ENCODE assay signal across 9 mouse cellular contexts in genomic region chr2:132006561-132007474, GRCm38 (mm10). TPM values are rescaled to one million over a fixed set of nuclear protein-coding genes. Genes with fewer than 3 reads are reported as not detected.
DNase-seq lines count a peak whose midpoint lies in the region; ATAC-seq lines count a peak whose summit lies in the region.
"Had no signal": no experiment of that assay in that cellular context is flagged by ENCODE, and none has a peak within 500 bp of the region (broad histone marks: within the 10 kb centered on the region; RNA-seq: fewer than 3 reads in every experiment).

No protein-coding gene starts in this region.

- H3K36me3 ChIP-seq in hindbrain, embryonic 10.5 days, result peaks cover 96% of the 10 kb centered on the region
- 0 out of 2 replicates have a peak, but pooled peaks cover 2% of the 10 kb centered on the region for H3K36me3 ChIP-seq in hindbrain, embryonic 11.5 days (ENCODE audit: control insufficient read depth, insufficient read depth, low read length)
- H3K36me3 ChIP-seq in kidney, embryonic 16.5 days (ENCODE audit: insufficient read depth, low read length), result no peaks in the 10 kb centered on the region
- peaks cover 72% of the 10 kb centered on the region for H3K36me3 ChIP-seq in hindbrain, embryonic 12.5 days

- H3K4me1 ChIP-seq in hindbrain, embryonic 10.5 days (replicated peaks), result peaks cover 8% of the 10 kb centered on the region
- no peaks in the 10 kb centered on the region for H3K4me1 ChIP-seq in hindbrain, embryonic 11.5 days (replicated peaks; ENCODE audit: control insufficient read depth, insufficient read depth, low read length)
- peaks cover 19% of the 10 kb centered on the region for H3K4me1 ChIP-seq in kidney, embryonic 16.5 days (ENCODE audit: insufficient read depth, low read length)
- 0 out of 2 replicates have a peak, but pooled peaks cover 2% of the 10 kb centered on the region for H3K4me1 ChIP-seq in hindbrain, embryonic 12.5 days
- H3K4me1 ChIP-seq: hindbrain, embryonic 15.5 days had no signal

- H3K27ac ChIP-seq in hindbrain, embryonic 10.5 days, result peak overlapping the region; percentile 29; the same call in 1 of the 2 replicates
- H3K27ac ChIP-seq in hindbrain, embryonic 11.5 days (ENCODE audit: low read depth, low read length), result no peak overlapping the region
- H3K27ac ChIP-seq in kidney, embryonic 16.5 days (ENCODE audit: low read length), result peak overlapping the region; percentile 48
- H3K27ac ChIP-seq in hindbrain, embryonic 12.5 days, result no peak overlapping the region
- H3K27ac ChIP-seq: hindbrain, embryonic 15.5 days had no signal

- no peak overlapping the region for H3K9ac ChIP-seq in hindbrain, embryonic 11.5 days (ENCODE audit: low read depth, low read length)
- no peak overlapping the region for H3K9ac ChIP-seq in kidney, embryonic 16.5 days (replicated peaks; ENCODE audit: low read length)
- no peak overlapping the region for H3K9ac ChIP-seq in hindbrain, embryonic 12.5 days
- H3K9ac ChIP-seq: hindbrain, embryonic 15.5 days had no signal

- H3K9me3 ChIP-seq in hindbrain, embryonic 10.5 days, result no peaks in the 10 kb centered on the region
- no peaks in the 10 kb centered on the region for H3K9me3 ChIP-seq in hindbrain, embryonic 11.5 days (ENCODE audit: control insufficient read depth, low read length)
- no peaks in the 10 kb centered on the region for H3K9me3 ChIP-seq in kidney, embryonic 16.5 days (ENCODE audit: low read length)
- no peaks in the 10 kb centered on the region for H3K9me3 ChIP-seq in hindbrain, embryonic 12.5 days (replicated peaks)
- H3K9me3 ChIP-seq: hindbrain, embryonic 15.5 days had no signal

- ATAC-seq in hindbrain, embryonic 11.5 days (ENCODE audit: low FRiP score), result no peak
- ATAC-seq in kidney, embryonic 16.5 days (ENCODE audit: low FRiP score, low TSS enrichment), result peak; percentile 73
- peak; percentile 93 for ATAC-seq in megakaryocyte progenitor cell, adult 5-6 weeks (replicated peaks; ENCODE audit: poor library complexity)
- no peak for ATAC-seq in hindbrain, embryonic 12.5 days (ENCODE audit: low FRiP score)

- 81% methylated on average over 18 of the region's 18 CpGs for WGBS in hindbrain, embryonic 10.5 days
- 82% methylated on average over 18 of the region's 18 CpGs for WGBS in hindbrain, embryonic 11.5 days
- WGBS in kidney, embryonic 16.5 days, result 56% methylated on average over 18 of the region's 18 CpGs
- WGBS in hindbrain, embryonic 12.5 days, result 81% methylated on average over 18 of the region's 18 CpGs

- no peak for DNase-seq in hindbrain, embryonic 10.5 days (ENCODE audit: low spot score)
- DNase-seq in hindbrain, embryonic 11.5 days (ENCODE audit: low spot score), result no peak
- peak; percentile 96 for DNase-seq in Muller cell, postnatal 12 days (ENCODE audit: inconsistent ontology term)
- DNase-seq in gastrocnemius, postnatal 25 days, result peak; percentile 88
- no peak for DNase-seq in thymus, postnatal 10 days (ENCODE audit: low spot score in 2 of 2)

- H3K27me3 ChIP-seq in hindbrain, embryonic 10.5 days (ENCODE audit: insufficient read depth, poor library complexity, severe bottlenecking), result no peaks in the 10 kb centered on the region
- H3K27me3 ChIP-seq in hindbrain, embryonic 11.5 days (ENCODE audit: control insufficient read depth, insufficient read depth, low read length), result no peaks in the 10 kb centered on the region
- H3K27me3 ChIP-seq in kidney, embryonic 16.5 days (ENCODE audit: insufficient read depth, low read length), result no peaks in the 10 kb centered on the region
- H3K27me3 ChIP-seq in hindbrain, embryonic 12.5 days, result no peaks in the 10 kb centered on the region
- H3K27me3 ChIP-seq: hindbrain, embryonic 15.5 days had no signal

- H3K4me3 ChIP-seq in hindbrain, embryonic 10.5 days, result no peak overlapping the region
- H3K4me3 ChIP-seq in hindbrain, embryonic 11.5 days (ENCODE audit: low read depth, low read length), result no peak overlapping the region
- H3K4me3 ChIP-seq in kidney, embryonic 16.5 days (ENCODE audit: low read length), result no peak overlapping the region
- H3K4me3 ChIP-seq in hindbrain, embryonic 12.5 days, result no peak overlapping the region
- H3K4me3 ChIP-seq: hindbrain, embryonic 15.5 days had no signal

- H3K4me2 ChIP-seq in hindbrain, embryonic 11.5 days (replicated peaks; ENCODE audit: low read depth, low read length), result no peak overlapping the region
- H3K4me2 ChIP-seq in kidney, embryonic 16.5 days (replicated peaks; ENCODE audit: low read depth, low read length), result no peak overlapping the region
- no peak overlapping the region for H3K4me2 ChIP-seq in hindbrain, embryonic 12.5 days (replicated peaks)
- H3K4me2 ChIP-seq: hindbrain, embryonic 15.5 days had no signal

RNA-seq across cellular contexts. Expression of gene Rassf2, which starts 23.2 kb away (rescaled TPM):
- polyA plus RNA-seq in hindbrain, embryonic 10.5 days (2016; fragmentation: Nextera tagmentation; extraction: Ambion mirVana), result 28.6 and 33.5 TPM in 2 replicates
- polyA plus RNA-seq in hindbrain, embryonic 11.5 days (2014; fragmentation: Nextera tagmentation; extraction: Ambion mirVana), result 27.2 and 27.3 TPM in 2 replicates
- total RNA-seq in gastrocnemius, postnatal 25 days (2021), result 1 to 10 TPM; 5.7 to 6.8 TPM
- 8.1 and 9.1 TPM in 2 replicates for polyA plus RNA-seq in kidney, embryonic 16.5 days (2015; fragmentation: Nextera tagmentation; extraction: Ambion mirVana)
- total RNA-seq in megakaryocyte progenitor cell, adult 5-6 weeks (2015), result 32.9 and 42.8 TPM in 2 replicates
- 65.5 and 71.5 TPM in 2 replicates for total RNA-seq in megakaryocyte progenitor cell, adult 5-6 weeks (2017)
- polyA plus RNA-seq in hindbrain, embryonic 12.5 days (2016; fragmentation: Nextera tagmentation; extraction: Ambion mirVana), result 29.2 and 30.9 TPM in 2 replicates

RNA-seq across cellular contexts. Expression of gene Prnd, which starts 56.2 kb away (rescaled TPM):
- polyA plus RNA-seq in hindbrain, embryonic 10.5 days (2016; fragmentation: Nextera tagmentation; extraction: Ambion mirVana), result 4.1 and 5.5 TPM in 2 replicates
- 6.2 and 8.2 TPM in 2 replicates for polyA plus RNA-seq in hindbrain, embryonic 11.5 days (2014; fragmentation: Nextera tagmentation; extraction: Ambion mirVana)
- 1 to 10 TPM in 1 of 2 experiments, under 1 TPM in 1; 0.97 to 1.6 TPM for total RNA-seq in gastrocnemius, postnatal 25 days (2021)
- 16.2 and 17.1 TPM in 2 replicates for polyA plus RNA-seq in kidney, embryonic 16.5 days (2015; fragmentation: Nextera tagmentation; extraction: Ambion mirVana)
- total RNA-seq in megakaryocyte progenitor cell, adult 5-6 weeks (2015), result 0.46 TPM in 1 of 2 replicates, not detected in the other
- not detected in 2 replicates for total RNA-seq in megakaryocyte progenitor cell, adult 5-6 weeks (2017)
- polyA plus RNA-seq in hindbrain, embryonic 12.5 days (2016; fragmentation: Nextera tagmentation; extraction: Ambion mirVana), result 11.6 and 13.3 TPM in 2 replicates

Comparison
In these comparisons a context has a peak if more than half of its experiments do, and no peak if none do; other contexts are left out.
1. H3K27ac ChIP-seq: peak in hindbrain, embryonic 10.5 days (single experiment) and kidney, embryonic 16.5 days (single experiment); none in hindbrain, embryonic 11.5 days (single experiment) and hindbrain, embryonic 12.5 days (single experiment).
2. DNase-seq: peak in Muller cell, postnatal 12 days (single experiment) and gastrocnemius, postnatal 25 days (single experiment); none in hindbrain, embryonic 10.5 days (single experiment), hindbrain, embryonic 11.5 days (single experiment) and thymus, postnatal 10 days (0 of 2).
3. ATAC-seq: peak in kidney, embryonic 16.5 days (single experiment) and megakaryocyte progenitor cell, adult 5-6 weeks (single experiment); none in hindbrain, embryonic 11.5 days (single experiment) and hindbrain, embryonic 12.5 days (single experiment).